Mouse (Mus musculus) testis, adult 2 months (tissue): ENCODE measurements around the gene Capg.

Experiments
- CTCF ChIP-seq: fragments of 200-500 bp; IDR thresholded peaks from 2 replicates; pipeline ENCODE4 v1.5.1; 2012; ENCODE audit warnings: low read depth, mild to moderate bottlenecking, inconsistent platforms, low read length, moderate library complexity; ENCODE audit not compliant: control insufficient read depth, insufficient read depth, insufficient replicate concordance
- POLR2A ChIP-seq: fragments of 200-500 bp; IDR thresholded peaks from 2 replicates; pipeline ENCODE4 v1.6.1; 2012; ENCODE audit warnings: low read depth, mild to moderate bottlenecking, inconsistent platforms, low read length, moderate library complexity; ENCODE audit not compliant: control insufficient read depth

GRCm38 (mm10) chr6:72607060-72607459, 62.9 kb downstream of the Capg start:
- TF ChIP-seq CTCF: no peak
- TF ChIP-seq POLR2A: no peak
